Mouse (Mus musculus): ENCODE measurements at regions not wholly inside any gene's neighbourhood (a gene's known extent, or its start where the extent isn't known, plus 50 kb on each side); places are given as distances from the start of the nearest gene placed in this dataset.

- peaks cover 13% of the 10 kb centered on the region for H3K4me1 ChIP-seq (ENCODE audit: insufficient read depth)
- no peak for ATAC-seq (ENCODE audit: insufficient read depth)
- H3K9me3 ChIP-seq (ENCODE audit: low read depth, low read length), result no peaks in the 10 kb centered on the region
- no peak overlapping the region for H3K4me3 ChIP-seq (ENCODE audit: low read depth, low read length)
- peak overlapping the region; percentile 23 for H3K4me2 ChIP-seq
- DNase-seq, result no peak
- WGBS, result 57% methylated on average over 11 of the region's 11 CpGs
- no peaks in the 10 kb centered on the region for H3K36me3 ChIP-seq (ENCODE audit: insufficient read depth)
- TF ChIP-seq CTCF (IDR thresholded peaks at IDR 0.05; ENCODE audit: low read depth), result no peak
- no peaks in the 10 kb centered on the region for H3K27me3 ChIP-seq (ENCODE audit: insufficient read depth, low read length)
- no peak overlapping the region for H3K9ac ChIP-seq
- no peak overlapping the region for H3K27ac ChIP-seq (ENCODE audit: low read depth)
These were observed 52.9 kb upstream of the Atl2 start for GRCm38 (mm10) chr17:79948591-79949475.

Data from lung, embryonic 14.5 days (tissue).